Mouse (Mus musculus): ENCODE results near the gene Ybx1. TPM values are rescaled to one million over a fixed set of nuclear protein-coding genes. Genes with fewer than 3 reads are reported as not detected.
A peak's percentile ranks its signal among the peaks of the same experiment; 100 is the strongest.

The Ybx1 gene
- polyA plus RNA-seq, 1 experiment: 690 TPM

DNA sequence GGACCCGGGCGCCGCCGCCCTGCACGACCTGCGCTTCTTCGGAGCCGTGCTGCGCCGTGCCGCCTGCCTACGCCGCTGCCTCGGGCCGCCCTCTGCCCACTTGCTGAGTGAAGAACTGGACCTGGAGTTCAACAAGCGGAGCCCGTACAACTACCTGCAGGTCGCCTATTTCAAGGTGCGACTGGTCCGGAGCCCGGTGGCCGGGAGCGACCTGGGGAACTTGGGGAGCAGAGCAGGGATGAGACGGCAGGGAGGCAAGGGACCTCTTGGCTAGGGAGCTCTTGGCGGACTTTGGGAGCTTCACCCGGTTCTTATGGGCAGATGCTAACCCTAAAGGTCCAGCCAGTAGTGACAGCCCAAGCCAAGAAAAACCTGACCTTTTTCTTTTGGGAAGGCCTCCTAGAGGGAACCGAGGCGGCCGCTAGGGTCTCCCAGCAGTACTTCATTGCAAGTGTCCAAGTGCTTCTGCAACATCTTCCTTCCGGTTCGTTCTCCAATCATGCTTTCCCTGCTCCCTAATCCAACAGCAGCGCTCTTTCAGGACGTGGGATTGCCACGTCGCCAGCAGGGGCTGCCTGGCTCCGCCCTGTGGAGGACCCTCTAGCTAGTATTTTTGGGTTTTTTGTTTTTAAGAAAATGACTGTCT is 61.0 kb downstream of the Ybx1 start:
- WGBS: under 1% methylated on average over 36 of the region's 36 CpGs
- no peak overlapping the region for H3K27ac ChIP-seq (ENCODE audit: insufficient read depth, low read depth, low read length)
- H3K4me1 ChIP-seq (ENCODE audit: control insufficient read depth, insufficient read depth, low read length): peaks cover 7% of the 10 kb centered on the region
- peak overlapping the region; percentile 90 for H3K4me3 ChIP-seq (ENCODE audit: insufficient read depth, low read depth, low read length)
- TF ChIP-seq CTCF (IDR thresholded peaks at IDR 0.05; ENCODE audit: insufficient read depth, low read depth, low read length) (peak; percentile 14; the same call in 1 of the 2 replicates), POLR2A (IDR thresholded peaks at IDR 0.05; ENCODE audit: insufficient read depth, low read depth, low read length) (0 out of 2 replicates have a peak, but pooled peaks have one; percentile 19)

DNA sequence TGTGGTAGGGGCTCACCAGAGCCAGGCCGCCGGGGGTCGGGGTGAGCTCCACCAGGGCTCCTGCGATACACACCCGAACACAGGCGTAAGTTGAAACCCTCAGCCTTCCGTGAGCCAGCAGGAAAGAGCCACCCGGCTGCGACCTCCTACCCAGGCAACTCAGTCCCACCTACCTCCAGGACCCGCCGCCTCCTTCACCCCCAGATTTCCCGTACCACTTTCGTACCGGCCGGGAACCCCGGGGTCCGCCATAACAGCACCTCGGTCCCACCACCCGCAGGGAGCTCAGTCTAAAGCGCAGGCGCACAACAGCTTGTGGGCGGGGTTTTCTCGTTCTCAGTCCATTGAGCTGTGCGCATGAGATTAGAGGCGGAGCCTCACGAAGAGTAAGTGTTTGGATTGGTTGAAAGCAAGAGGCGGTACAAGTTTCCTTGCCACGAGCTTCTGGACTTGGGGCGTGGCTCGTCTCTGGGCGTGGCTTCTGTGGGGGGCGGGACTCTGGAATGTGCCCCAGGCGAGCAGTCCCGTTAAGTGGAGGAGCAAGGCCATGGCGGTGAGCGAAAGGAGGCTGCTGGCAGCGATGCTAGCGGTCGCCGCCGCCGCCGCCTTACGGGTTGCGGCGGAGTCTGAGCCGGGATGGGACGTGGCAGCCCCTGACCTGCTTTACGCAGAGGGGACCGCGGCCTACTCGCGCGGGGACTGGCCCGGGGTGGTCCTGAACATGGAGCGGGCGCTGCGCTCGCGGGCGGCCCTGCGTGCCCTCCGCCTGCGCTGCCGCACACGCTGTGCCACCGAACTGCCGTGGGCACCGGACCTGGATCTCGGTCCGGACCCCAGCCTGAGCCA is 61.8 kb downstream of the Ybx1 start, which contains the start of the genes AU022252 and P3h1:
AU022252 (minus strand) TSS at position 303 of the 846 bp plus-strand sequence.
P3h1 (plus strand) TSS at position 506 of the 846 bp plus-strand sequence.
- 0 out of 2 replicates have a peak, but pooled peaks have one; percentile 4 for TF ChIP-seq CTCF (IDR thresholded peaks at IDR 0.05; ENCODE audit: insufficient read depth, low read depth, low read length)
- TF ChIP-seq POLR2A (IDR thresholded peaks at IDR 0.05; ENCODE audit: insufficient read depth, low read depth, low read length): peak; percentile 85
- Histone ChIP-seq H3K4me3 (ENCODE audit: insufficient read depth, low read depth, low read length) (peak within 1 kb of the TSS; percentile 90), H3K27ac (ENCODE audit: insufficient read depth, low read depth, low read length) (no peak within 1 kb of the TSS), H3K4me1 (ENCODE audit: control insufficient read depth, insufficient read depth, low read length) (peaks cover 7% of the 10 kb centered on the region)
- under 1% methylated on average over 71 of the region's 71 CpGs for WGBS

Other genes with a start within 250 kb of the Ybx1 start
- gene Slc2a1, start 185.9 kb downstream of the Ybx1 start, polyA plus RNA-seq (2012; ENCODE audit: insufficient read depth, insufficient read length, low replicate concordance, missing spikeins): not detected in 2 replicates
- gene Zfp691, start 120.4 kb downstream of the Ybx1 start, polyA plus RNA-seq (2012; ENCODE audit: insufficient read depth, insufficient read length, low replicate concordance, missing spikeins): not detected in 2 replicates
- not detected in 2 replicates for gene Ermap, start 104.6 kb downstream of the Ybx1 start, polyA plus RNA-seq (2012; ENCODE audit: insufficient read depth, insufficient read length, low replicate concordance, missing spikeins)
- not detected in 2 replicates for gene Svbp, start 99.3 kb downstream of the Ybx1 start, polyA plus RNA-seq (2012; ENCODE audit: insufficient read depth, insufficient read length, low replicate concordance, missing spikeins)
- gene Tmem269, start 76.4 kb downstream of the Ybx1 start, polyA plus RNA-seq (2012; ENCODE audit: insufficient read depth, insufficient read length, low replicate concordance, missing spikeins): not detected in 2 replicates
- not detected in 2 replicates for gene AU022252, start 61.9 kb downstream of the Ybx1 start, polyA plus RNA-seq (2012; ENCODE audit: insufficient read depth, insufficient read length, low replicate concordance, missing spikeins)
- not detected in 2 replicates for gene P3h1, start 61.7 kb downstream of the Ybx1 start, polyA plus RNA-seq (2012; ENCODE audit: insufficient read depth, insufficient read length, low replicate concordance, missing spikeins)
- gene Cldn19, start 39.2 kb downstream of the Ybx1 start, polyA plus RNA-seq (2012; ENCODE audit: insufficient read depth, insufficient read length, low replicate concordance, missing spikeins): not detected in 2 replicates
- not detected in 2 replicates for gene Ppih, start 25.9 kb upstream of the Ybx1 start, polyA plus RNA-seq (2012; ENCODE audit: insufficient read depth, insufficient read length, low replicate concordance, missing spikeins)
- not detected in 2 replicates for gene Ccdc30, start 120.9 kb upstream of the Ybx1 start, polyA plus RNA-seq (2012; ENCODE audit: insufficient read depth, insufficient read length, low replicate concordance, missing spikeins)
- gene Ppcs, start 127.8 kb upstream of the Ybx1 start, polyA plus RNA-seq (2012; ENCODE audit: insufficient read depth, insufficient read length, low replicate concordance, missing spikeins): not detected in 2 replicates
- not detected in 2 replicates for gene Zmynd12, start 128.2 kb upstream of the Ybx1 start, polyA plus RNA-seq (2012; ENCODE audit: insufficient read depth, insufficient read length, low replicate concordance, missing spikeins)
- gene Rimkla, start 198.0 kb upstream of the Ybx1 start, polyA plus RNA-seq (2012; ENCODE audit: insufficient read depth, insufficient read length, low replicate concordance, missing spikeins): not detected in 2 replicates
- 98.3 TPM in 1 of 2 replicates, not detected in the other for gene Foxj3, start 242.4 kb upstream of the Ybx1 start, polyA plus RNA-seq (2012; ENCODE audit: insufficient read depth, insufficient read length, low replicate concordance, missing spikeins)
- not detected in 2 replicates for gene Frg2f1, start 244.9 kb upstream of the Ybx1 start, polyA plus RNA-seq (2012; ENCODE audit: insufficient read depth, insufficient read length, low replicate concordance, missing spikeins)